Mouse (Mus musculus) mesoderm, embryonic 11.5 days (tissue): ENCODE results near the gene Snrnp70.

ENCODE experiments used
- DNase-seq: peaks from one replicate; pipeline ENCODE4 v3.0.0-alpha.2; 2012; ENCODE audit warnings: low read depth, low spot score

Gene Snrnp70

GRCm38 (mm10) chr7:45395578-45396336 is at the start of gene Snrnp70:
Gene Snrnp70, minus strand, starts transcription at chr7:45395742.
- DNase-seq: peak; percentile 100

- DNase-seq: no peak
Measured at GRCm38 (mm10) chr7:45443526-45444420, 48.2 kb upstream of the Snrnp70 start.

GRCm38 (mm10) chr7:45437521-45438276 is 42.2 kb upstream of the Snrnp70 start, which contains the start of gene Ruvbl2:
Gene Ruvbl2, minus strand, starts transcription at chr7:45438096.
- DNase-seq: no peak

GRCm38 (mm10) chr7:45437046-45437445 is 41.5 kb upstream of the Snrnp70 start:
- no peak for DNase-seq

GRCm38 (mm10) chr7:45436444-45436843 is 40.9 kb upstream of the Snrnp70 start:
- no peak for DNase-seq

GRCm38 (mm10) chr7:45435038-45435437 is 39.5 kb upstream of the Snrnp70 start:
- no peak for DNase-seq

- DNase-seq: peak; percentile 100
Measured at GRCm38 (mm10) chr7:45434203-45435015, 38.9 kb upstream of the Snrnp70 start, which contains the start of gene Gys1. Gene Gys1, plus strand, starts transcription at chr7:45434844.

GRCm38 (mm10) chr7:45433835-45434202 is 38.3 kb upstream of the Snrnp70 start:
- DNase-seq: no peak

GRCm38 (mm10) chr7:45426556-45426955 is 31.0 kb upstream of the Snrnp70 start:
- no peak for DNase-seq

- DNase-seq: no peak
Measured at GRCm38 (mm10) chr7:45421194-45421593, 25.7 kb upstream of the Snrnp70 start.

- no peak for DNase-seq
Measured at GRCm38 (mm10) chr7:45420615-45420919, 25.0 kb upstream of the Snrnp70 start, which contains the start of gene Lhb. Gene Lhb, plus strand, starts transcription at chr7:45420820.

- no peak for DNase-seq
Measured at GRCm38 (mm10) chr7:45419859-45420614, 24.5 kb upstream of the Snrnp70 start.

- no peak for DNase-seq
Measured at GRCm38 (mm10) chr7:45417962-45418492, 22.5 kb upstream of the Snrnp70 start.

GRCm38 (mm10) chr7:45415636-45416035 is 20.1 kb upstream of the Snrnp70 start:
- DNase-seq: no peak

GRCm38 (mm10) chr7:45414740-45415224 is 19.2 kb upstream of the Snrnp70 start:
- no peak for DNase-seq

- DNase-seq: no peak
Measured at GRCm38 (mm10) chr7:45413864-45414739, 18.6 kb upstream of the Snrnp70 start.

- peak; percentile 51 for DNase-seq
Measured at GRCm38 (mm10) chr7:45413113-45413863, 17.7 kb upstream of the Snrnp70 start, which contains the start of gene Ntf5. Gene Ntf5, plus strand, starts transcription at chr7:45413695.

- no peak for DNase-seq
Measured at GRCm38 (mm10) chr7:45412421-45412820, 16.9 kb upstream of the Snrnp70 start.
